Mouse (Mus musculus): ENCODE measurements around the gene Adi1. TPM values are rescaled to one million over a fixed set of nuclear protein-coding genes. Genes with fewer than 3 reads are reported as not detected.

Gene Adi1
- total RNA-seq, 1 experiment, result 25.3 TPM

DNA sequence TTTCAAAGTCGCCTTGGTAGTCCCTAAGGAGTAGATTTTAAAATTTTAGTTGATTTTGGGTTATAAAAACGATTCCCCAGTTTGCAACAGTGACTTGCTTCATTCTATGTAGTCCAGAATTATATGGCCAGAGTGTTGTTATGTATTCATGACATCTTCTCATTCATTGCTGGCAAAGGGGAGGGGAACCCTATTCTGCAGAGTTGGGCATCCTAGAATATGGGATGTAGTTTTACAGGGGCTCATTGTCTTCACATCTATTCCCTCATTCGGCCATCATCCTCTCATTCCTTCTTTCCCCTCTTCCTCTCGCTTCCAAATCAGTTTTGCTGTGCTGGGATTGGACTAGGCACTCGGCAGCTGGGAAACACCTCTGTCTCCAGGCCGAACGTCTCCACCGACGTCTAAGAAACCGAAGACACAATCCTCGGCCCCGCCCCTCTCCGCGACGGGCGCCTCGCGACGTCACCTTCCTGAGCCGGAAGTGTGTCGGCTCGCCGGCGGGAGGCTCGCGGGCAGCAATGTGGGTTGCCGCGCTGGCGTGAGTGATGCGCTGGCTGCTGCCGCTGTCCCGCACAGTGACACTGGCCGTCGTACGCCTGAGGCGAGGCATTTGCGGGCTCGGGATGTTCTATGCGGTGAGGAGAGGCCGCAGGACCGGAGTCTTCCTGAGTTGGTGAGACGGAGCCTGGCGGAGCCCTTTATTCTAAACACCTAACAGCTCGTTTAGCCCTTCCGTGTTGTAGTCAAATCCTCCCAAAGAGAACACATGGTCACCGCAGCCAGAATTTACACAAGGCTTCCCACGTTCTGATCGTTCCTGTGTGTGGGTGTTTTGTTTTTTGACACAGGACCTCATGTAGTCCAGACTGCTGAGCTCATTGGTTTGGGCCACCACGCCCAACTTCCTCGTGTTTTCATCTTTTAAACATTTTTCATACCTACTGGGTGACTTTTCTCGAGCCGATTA lies 25.6 kb upstream of the Adi1 start, which contains the start of gene Rnaseh1:
Gene Rnaseh1 (plus strand): TSS at position 462 of the 970 bp plus-strand sequence.
- Histone ChIP-seq H3K36me3 (ENCODE audit: control insufficient read depth, insufficient read depth, low read length, poor library complexity, severe bottlenecking) (peaks cover 5% of the 10 kb centered on the region), H3K4me3 (ENCODE audit: insufficient read depth in 1 of 2, low read depth in 1 of 2, low read length in 2 of 2, poor library complexity in 1 of 2, severe bottlenecking in 1 of 2) (peak within 1 kb of the TSS; percentile 83 to 96), H3K9me3 (ENCODE audit: control insufficient read depth, insufficient read depth, low read depth, low read length) (no peaks in the 10 kb centered on the region), H3K27ac (ENCODE audit: insufficient read depth, low read depth, low read length, poor library complexity, severe bottlenecking) (no peak within 1 kb of the TSS), H3K4me1 (ENCODE audit: control insufficient read depth in 2 of 2, insufficient read depth in 2 of 2, low read length in 2 of 2, poor library complexity in 1 of 2) (no peaks in the 10 kb centered on the region), H3K9ac (ENCODE audit: insufficient read depth, low read depth, low read length, poor library complexity, severe bottlenecking) (peak within 1 kb of the TSS; percentile 88)
- peak; percentile 91 for DNase-seq (ENCODE audit: low read depth, low spot score)
- TF ChIP-seq HCFC1 (IDR thresholded peaks at IDR 0.05; ENCODE audit: borderline replicate concordance, insufficient read depth, low read length), result peak; percentile 73; the same call in 1 of the 2 replicates
- TF ChIP-seq ZNF384 (IDR thresholded peaks at IDR 0.05; ENCODE audit: low read depth, low read length), result no peak
- in situ Hi-C loops (cut with MboI; ENCODE audit: low sequenced_read_pairs in 2 of 2, unreplicated experiment in 2 of 2), result no loop called here

DNA sequence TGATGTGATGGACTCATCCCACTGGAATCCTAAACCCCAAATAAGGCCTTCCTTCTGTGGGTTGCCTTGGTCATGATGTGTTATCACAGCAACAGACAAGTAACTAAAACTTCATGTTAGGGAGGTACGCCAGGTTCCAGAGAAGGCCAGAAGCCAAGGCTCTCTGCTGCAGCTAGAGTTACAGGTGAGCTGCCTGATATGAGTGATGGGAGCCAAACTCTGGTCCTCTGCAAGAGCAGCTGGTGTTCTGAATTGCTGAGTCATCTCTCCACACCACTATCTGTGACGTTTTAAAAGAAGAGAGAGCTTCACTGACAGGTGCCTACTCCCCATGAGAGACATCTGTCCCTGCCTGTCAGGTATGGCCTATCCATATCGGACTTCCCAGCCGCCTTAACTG lies 12.4 kb upstream of the Adi1 start:
- TF ChIP-seq HCFC1 (IDR thresholded peaks at IDR 0.05; ENCODE audit: borderline replicate concordance, insufficient read depth, low read length) (no peak), CHD2 (IDR thresholded peaks at IDR 0.05; ENCODE audit: low read depth, low read length) (no peak), MAFK (IDR thresholded peaks at IDR 0.05; ENCODE audit: insufficient read depth, low read depth, low read length) (no peak)
- in situ Hi-C loops (cut with MboI; ENCODE audit: low sequenced_read_pairs in 2 of 2, unreplicated experiment in 2 of 2), result no loop called here
- Histone ChIP-seq H3K4me3 (ENCODE audit: insufficient read depth in 1 of 2, low read depth in 1 of 2, low read length in 2 of 2, poor library complexity in 1 of 2, severe bottlenecking in 1 of 2) (no peak overlapping the region), H3K4me1 (ENCODE audit: control insufficient read depth in 2 of 2, insufficient read depth in 2 of 2, low read length in 2 of 2, poor library complexity in 1 of 2) (no peaks in the 10 kb centered on the region), H3K27ac (ENCODE audit: insufficient read depth, low read depth, low read length, poor library complexity, severe bottlenecking) (no peak overlapping the region), H3K36me3 (ENCODE audit: control insufficient read depth, insufficient read depth, low read length, poor library complexity, severe bottlenecking) (peaks cover 14% of the 10 kb centered on the region), H3K9me3 (ENCODE audit: control insufficient read depth, insufficient read depth, low read depth, low read length) (no peaks in the 10 kb centered on the region), H3K9ac (ENCODE audit: insufficient read depth, low read depth, low read length, poor library complexity, severe bottlenecking) (no peak overlapping the region)
- no peak for DNase-seq (ENCODE audit: low read depth, low spot score)

DNA sequence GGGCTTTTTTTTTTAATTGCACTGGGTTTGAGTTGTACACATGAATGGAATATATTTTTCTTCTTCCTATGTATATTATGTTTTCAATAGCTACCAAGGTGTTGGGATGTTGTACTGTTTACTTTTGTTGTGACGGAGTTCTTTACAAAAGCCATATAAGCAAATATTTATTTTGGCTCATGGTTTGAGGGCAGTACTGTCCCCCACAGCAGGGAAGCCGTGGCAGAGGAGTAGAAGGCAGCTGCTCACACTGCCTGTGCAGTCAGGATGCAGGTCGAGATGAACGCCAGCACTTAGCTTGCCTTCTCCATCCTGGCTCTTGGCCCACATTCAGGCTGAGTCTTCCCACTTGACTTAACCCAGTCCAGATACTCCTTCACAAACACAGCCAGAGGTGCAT lies 8.3 kb upstream of the Adi1 start:
- H3K9me3 ChIP-seq (ENCODE audit: control insufficient read depth, insufficient read depth, low read depth, low read length), result no peaks in the 10 kb centered on the region
- H3K36me3 ChIP-seq (ENCODE audit: control insufficient read depth, insufficient read depth, low read length, poor library complexity, severe bottlenecking), result no peaks in the 10 kb centered on the region; the same call in 1 of the 2 replicates
- no peaks in the 10 kb centered on the region for H3K4me1 ChIP-seq (ENCODE audit: control insufficient read depth in 2 of 2, insufficient read depth in 2 of 2, low read length in 2 of 2, poor library complexity in 1 of 2)
- in situ Hi-C loops (cut with MboI; ENCODE audit: low sequenced_read_pairs in 2 of 2, unreplicated experiment in 2 of 2), result no loop called here
- no peak overlapping the region for H3K4me3 ChIP-seq (ENCODE audit: insufficient read depth in 1 of 2, low read depth in 1 of 2, low read length in 2 of 2, poor library complexity in 1 of 2, severe bottlenecking in 1 of 2)
- TF ChIP-seq CHD2 (IDR thresholded peaks at IDR 0.05; ENCODE audit: low read depth, low read length) (no peak), ZC3H11A (IDR thresholded peaks at IDR 0.05; ENCODE audit: borderline replicate concordance, low read depth, low read length) (no peak), HCFC1 (IDR thresholded peaks at IDR 0.05; ENCODE audit: borderline replicate concordance, insufficient read depth, low read length) (no peak), ZNF384 (IDR thresholded peaks at IDR 0.05; ENCODE audit: low read depth, low read length) (no peak), MAFK (IDR thresholded peaks at IDR 0.05; ENCODE audit: insufficient read depth, low read depth, low read length) (no peak)
- no peak overlapping the region for H3K27ac ChIP-seq (ENCODE audit: insufficient read depth, low read depth, low read length, poor library complexity, severe bottlenecking)
- no peak for DNase-seq (ENCODE audit: low read depth, low spot score)
- H3K9ac ChIP-seq (ENCODE audit: insufficient read depth, low read depth, low read length, poor library complexity, severe bottlenecking), result no peak overlapping the region

DNA sequence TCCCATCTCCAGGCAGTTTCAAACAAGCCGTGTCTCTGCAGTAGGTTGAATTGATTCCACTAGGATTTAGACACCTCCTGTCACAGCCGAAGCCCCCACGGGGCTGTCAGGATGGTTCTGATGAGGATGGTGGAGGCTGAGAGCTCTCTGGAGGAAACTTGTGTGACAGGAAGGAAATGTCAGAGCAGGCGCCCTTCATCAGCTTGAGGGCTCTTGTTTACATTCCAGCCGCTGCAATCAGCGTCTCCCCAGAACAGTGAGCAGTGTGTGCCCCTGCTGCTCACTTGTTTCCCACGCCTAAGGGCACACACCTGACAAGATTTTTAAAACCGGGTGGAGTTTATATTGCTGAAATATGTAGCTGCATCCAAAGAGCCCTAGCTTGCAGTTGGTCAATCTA lies 7.7 kb upstream of the Adi1 start:
- Histone ChIP-seq H3K27ac (ENCODE audit: insufficient read depth, low read depth, low read length, poor library complexity, severe bottlenecking) (no peak overlapping the region), H3K9me3 (ENCODE audit: control insufficient read depth, insufficient read depth, low read depth, low read length) (no peaks in the 10 kb centered on the region), H3K9ac (ENCODE audit: insufficient read depth, low read depth, low read length, poor library complexity, severe bottlenecking) (no peak overlapping the region), H3K36me3 (ENCODE audit: control insufficient read depth, insufficient read depth, low read length, poor library complexity, severe bottlenecking) (no peaks in the 10 kb centered on the region; the same call in 1 of the 2 replicates), H3K4me1 (ENCODE audit: control insufficient read depth in 2 of 2, insufficient read depth in 2 of 2, low read length in 2 of 2, poor library complexity in 1 of 2) (no peaks in the 10 kb centered on the region), H3K4me3 (ENCODE audit: insufficient read depth in 1 of 2, low read depth in 1 of 2, low read length in 2 of 2, poor library complexity in 1 of 2, severe bottlenecking in 1 of 2) (no peak overlapping the region)
- TF ChIP-seq CHD2 (IDR thresholded peaks at IDR 0.05; ENCODE audit: low read depth, low read length), result no peak
- TF ChIP-seq HCFC1 (IDR thresholded peaks at IDR 0.05; ENCODE audit: borderline replicate concordance, insufficient read depth, low read length), result no peak
- TF ChIP-seq ZC3H11A (IDR thresholded peaks at IDR 0.05; ENCODE audit: borderline replicate concordance, low read depth, low read length), result no peak
- no peak for TF ChIP-seq ZNF384 (IDR thresholded peaks at IDR 0.05; ENCODE audit: low read depth, low read length)
- in situ Hi-C loops (cut with MboI; ENCODE audit: low sequenced_read_pairs in 2 of 2, unreplicated experiment in 2 of 2), result no loop called here
- DNase-seq (ENCODE audit: low read depth, low spot score), result no peak
